Mouse (Mus musculus) telencephalon, adult 2 months (tissue): Measurements from ENCODE around the gene Gm11444.

Source experiments
- DNase-seq: peaks from one replicate; pipeline ENCODE4 v3.0.0-alpha.2; 2011; ENCODE audit warnings: low read depth, low spot score

Gene Gm11444

DNA sequence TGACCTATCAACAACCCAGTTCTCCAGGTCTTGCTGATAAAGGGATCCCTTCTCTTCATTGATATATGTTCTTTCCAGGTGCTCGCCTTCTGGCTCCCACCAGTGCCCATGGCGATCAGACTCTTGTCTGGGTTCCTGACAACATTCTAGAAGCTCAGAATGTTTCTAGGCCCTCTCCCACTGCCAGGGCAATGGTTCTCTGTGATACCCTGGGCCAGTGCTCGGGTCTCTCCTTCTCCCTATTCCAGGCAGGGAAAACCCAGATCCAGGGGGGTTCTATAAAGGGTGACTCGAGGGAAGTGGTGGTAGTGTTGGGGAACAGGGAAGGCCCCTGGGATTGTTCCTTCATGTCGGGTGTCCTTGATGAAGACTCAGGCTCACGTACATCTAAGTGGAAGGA lies at the start of gene Gm11444:
Gene Gm11444 (minus strand): TSS at position 101 of the 400 bp plus-strand sequence.
- DNase-seq = no peak

DNA sequence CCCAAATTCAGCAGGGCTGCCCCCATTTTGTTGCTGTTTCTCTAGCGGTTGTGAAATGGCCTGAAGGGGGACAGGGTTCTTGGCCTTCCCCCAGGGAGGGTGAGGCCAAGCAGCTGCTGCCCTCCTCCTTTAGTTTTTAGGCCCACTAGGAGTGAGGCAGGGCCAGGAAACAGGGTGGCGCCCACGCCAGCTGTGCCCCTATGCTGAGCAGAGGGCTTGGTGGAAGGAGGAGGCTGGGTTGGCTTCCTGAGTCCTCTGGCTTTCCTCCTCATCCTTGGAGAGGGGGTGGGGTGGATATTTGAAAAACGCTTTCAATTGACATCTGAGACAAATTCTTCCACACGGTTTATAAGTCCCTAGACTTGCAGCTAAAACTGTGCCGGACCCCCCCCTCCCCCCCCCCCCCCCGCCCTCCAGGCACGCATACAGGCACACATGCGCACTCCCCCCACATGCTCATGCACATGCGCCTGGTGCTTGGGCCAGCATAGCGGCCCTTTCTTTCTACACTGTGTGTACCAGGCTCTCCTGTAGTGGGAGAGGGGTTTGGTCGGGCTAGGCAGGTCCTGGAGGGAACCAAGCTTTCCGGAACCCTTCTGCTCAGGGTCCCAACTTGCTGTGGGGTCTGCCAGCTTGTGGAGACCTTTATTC lies 46.3 kb upstream of the Gm11444 start:
- no peak for DNase-seq

- DNase-seq = no peak
Measured at GRCm38 (mm10) chr11:85894731-85895545, 44.8 kb upstream of the Gm11444 start.

DNA sequence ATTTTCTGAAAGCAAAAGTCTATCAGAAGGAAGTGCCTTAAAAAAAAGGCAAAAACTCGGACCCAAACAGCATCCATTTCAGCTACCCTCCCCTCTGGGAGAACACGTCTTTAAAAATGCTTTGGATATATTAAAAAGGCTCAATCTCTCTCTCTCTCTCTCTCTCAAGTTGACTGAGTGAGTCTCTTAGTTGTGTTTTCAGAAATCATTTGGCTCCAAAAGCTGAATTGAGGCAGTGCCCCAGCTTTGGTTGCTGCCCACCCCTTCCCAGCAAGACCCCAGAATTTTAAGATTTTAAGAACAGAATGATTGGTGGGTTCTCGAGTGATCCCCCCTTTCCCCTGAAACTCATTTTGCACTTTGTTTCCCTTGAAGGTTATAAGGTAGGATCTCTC lies 44.0 kb upstream of the Gm11444 start:
- DNase-seq = no peak

DNA sequence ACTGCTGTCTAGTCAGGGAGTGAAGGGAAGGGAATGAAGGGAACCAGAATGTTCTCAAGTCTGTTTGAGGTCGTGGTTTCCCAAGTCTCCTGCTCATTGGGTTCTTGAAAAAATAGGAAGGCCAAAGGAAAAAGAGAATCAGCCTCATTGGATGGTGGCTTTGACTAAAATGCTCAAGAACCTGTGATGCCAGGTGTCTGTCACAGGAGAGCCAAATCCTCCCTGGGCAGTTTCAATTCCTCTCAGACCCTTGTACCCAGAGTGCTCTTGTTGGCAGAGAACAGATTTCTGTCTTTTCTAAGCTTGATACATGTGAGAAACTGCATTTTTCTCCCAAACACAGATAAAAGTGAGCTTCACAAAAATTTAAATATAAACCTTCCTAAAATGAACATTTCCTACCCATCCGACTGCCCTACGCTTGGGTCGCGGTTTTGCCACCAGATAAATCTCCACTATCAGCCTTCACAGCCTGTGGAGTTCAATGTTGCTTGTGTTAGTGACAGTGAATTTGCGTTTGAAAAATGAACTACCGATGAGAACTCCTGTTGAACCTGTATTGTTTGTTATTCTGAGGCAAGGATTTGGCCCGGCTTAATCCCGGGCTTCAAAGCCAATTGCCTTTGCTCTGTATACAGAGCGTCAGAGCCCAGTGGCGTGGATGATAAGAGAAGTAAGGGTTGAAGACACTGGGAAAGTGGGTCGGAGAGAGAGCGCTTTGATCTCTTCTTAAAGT lies 43.4 kb upstream of the Gm11444 start:
- DNase-seq = no peak

- no peak for DNase-seq
Measured at GRCm38 (mm10) chr11:85892771-85893170, 42.6 kb upstream of the Gm11444 start.

DNA sequence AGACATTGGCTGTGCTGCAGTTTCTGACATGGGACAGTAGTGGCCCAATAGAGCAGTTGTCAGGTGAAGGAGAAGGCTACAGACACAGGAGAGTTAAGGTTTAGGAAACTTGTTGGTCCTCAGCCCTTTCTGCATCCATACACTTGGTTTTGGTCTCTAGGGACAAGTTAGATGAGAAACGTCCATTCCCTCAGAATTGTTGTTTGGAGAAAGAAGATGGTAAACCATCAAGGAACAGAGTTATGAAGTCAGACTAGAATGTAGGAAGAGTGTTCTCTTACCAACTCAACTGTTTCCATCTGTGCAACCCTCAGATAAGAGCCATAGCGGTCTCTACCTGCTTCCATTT lies 41.5 kb upstream of the Gm11444 start:
- DNase-seq = no peak

GRCm38 (mm10) chr11:85891010-85891691 lies 41.0 kb upstream of the Gm11444 start:
- no peak for DNase-seq

DNA sequence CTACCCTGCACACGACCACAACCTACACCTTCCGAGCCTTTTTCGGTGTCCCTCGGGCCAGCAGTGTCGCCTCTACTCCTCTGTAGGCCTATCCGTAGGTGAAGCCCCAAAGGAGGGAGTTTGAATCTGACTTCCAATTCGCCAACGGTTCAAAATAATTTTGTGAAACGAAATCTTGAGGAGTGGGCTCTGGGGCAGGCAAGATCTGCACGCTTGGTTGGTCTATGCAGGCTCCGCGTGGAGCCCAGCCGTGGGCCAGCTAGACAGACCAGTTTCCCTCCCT lies 40.4 kb upstream of the Gm11444 start:
- DNase-seq = no peak

DNA sequence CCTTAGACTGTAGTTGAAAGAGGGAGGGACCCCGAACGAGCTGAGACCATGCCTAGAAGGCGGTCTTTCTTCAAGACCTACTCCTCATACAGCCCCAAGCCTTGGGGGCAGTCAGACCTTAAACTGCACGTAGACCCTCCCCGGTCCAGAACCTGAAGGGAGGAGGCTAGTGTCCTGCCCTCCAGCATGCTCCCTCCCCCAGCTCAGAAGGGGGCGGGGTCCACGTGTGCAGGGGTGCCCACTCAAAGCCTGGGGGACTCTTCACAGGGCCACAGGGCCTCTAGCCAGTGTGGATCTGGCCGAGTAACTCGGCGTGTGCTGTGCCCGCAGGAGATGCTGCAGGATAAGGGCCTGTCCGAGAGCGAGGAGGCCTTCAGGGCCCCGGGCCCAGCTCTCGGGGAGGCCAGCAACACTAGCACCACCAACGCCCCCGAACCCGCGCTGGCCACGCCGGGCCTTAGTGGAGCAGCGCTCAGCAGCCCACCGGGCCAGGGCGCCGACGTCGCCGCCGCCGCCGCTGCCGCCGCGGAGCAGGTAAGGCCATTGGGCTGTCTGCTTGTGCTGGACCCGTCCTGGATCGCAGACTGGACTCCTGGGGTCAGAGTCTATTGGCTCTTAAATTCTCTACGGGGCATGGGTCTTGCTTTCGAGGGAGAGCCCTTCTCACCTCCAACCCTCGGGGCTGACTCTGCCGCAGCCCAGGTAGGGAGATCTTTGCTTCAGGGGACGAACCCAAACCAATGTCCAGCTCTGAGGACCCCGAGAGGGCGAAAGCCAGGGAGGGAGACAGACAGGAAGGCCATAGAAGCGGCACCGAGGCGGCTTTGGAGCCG lies 39.8 kb upstream of the Gm11444 start:
- DNase-seq = no peak

GRCm38 (mm10) chr11:85889056-85889729 lies 39.1 kb upstream of the Gm11444 start:
- DNase-seq = no peak

GRCm38 (mm10) chr11:85888451-85888961 lies 38.4 kb upstream of the Gm11444 start:
- DNase-seq = no peak

DNA sequence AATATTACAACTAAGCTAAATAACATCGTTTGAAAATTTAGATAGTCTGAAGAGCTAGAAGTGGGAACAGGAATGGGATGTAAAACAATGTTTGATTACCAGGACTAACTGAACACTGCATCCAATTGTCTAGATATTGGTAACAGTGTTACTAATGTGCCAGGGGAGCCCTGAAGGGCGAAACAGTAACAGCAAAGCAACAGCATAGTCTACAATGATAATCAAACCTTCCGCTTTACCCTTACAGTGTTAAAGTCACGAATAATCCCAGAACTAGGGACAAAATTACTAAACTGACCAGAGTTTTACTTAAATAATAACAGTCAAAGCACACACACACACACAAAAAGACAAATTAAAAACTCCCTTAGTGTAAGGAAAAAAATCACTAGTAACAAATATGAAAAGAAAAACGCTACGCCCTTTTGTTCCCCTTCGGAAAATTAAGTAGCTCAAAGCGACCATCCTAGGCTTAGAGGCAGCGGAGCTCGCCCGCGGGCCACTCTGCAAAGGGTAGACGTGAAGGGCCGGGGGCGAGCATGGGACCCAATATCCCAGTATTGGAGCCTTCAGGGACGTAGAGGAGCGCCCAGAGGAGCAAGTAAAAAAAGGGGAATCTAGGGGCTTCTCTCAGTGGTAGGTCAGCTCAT lies 37.8 kb upstream of the Gm11444 start:
- DNase-seq = no peak

DNA sequence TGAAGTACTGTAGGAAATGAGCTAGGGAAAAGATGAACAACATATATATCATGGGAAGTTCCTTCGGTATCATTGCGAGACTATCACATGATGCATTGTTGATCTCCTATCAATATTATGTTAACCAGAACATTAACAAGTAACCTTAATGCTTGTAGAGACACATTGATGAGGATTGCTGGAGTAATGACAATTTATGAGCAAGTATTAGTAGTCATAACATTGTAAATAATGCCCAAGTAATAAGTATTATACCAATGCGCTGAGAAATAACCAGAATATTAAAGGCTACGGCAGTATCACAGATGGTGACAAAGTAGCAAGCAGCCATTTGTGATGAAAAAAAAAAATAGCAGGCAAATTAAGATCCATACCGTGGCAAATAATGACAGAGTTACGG lies 37.1 kb upstream of the Gm11444 start:
- DNase-seq = no peak

DNA sequence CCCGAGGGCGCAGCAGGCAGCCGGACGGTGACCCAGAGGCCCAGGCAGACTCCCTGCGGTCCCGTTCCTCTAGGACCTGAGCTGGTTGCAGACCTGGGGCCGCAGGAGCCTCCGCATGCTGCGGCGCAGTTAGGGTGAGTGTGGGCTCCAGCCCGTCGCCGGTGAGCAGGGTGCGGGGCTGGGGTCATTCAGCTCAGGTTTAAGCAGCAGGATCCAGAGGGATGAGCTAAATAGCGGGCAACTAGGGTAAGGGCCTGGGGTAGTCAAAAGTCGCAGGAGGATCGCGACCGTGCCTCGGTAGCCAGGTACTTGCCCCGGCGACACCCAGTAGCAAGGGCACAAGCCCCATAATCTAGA lies 36.3 kb upstream of the Gm11444 start:
- no peak for DNase-seq

GRCm38 (mm10) chr11:85885665-85886428 lies 35.7 kb upstream of the Gm11444 start, which contains the start of gene Tbx4:
Gene Tbx4 (plus strand): TSS chr11:85886422.
- no peak for DNase-seq

GRCm38 (mm10) chr11:85884498-85884897 lies 34.4 kb upstream of the Gm11444 start:
- no peak for DNase-seq

GRCm38 (mm10) chr11:85876059-85876788 lies 26.1 kb upstream of the Gm11444 start:
- DNase-seq = no peak

DNA sequence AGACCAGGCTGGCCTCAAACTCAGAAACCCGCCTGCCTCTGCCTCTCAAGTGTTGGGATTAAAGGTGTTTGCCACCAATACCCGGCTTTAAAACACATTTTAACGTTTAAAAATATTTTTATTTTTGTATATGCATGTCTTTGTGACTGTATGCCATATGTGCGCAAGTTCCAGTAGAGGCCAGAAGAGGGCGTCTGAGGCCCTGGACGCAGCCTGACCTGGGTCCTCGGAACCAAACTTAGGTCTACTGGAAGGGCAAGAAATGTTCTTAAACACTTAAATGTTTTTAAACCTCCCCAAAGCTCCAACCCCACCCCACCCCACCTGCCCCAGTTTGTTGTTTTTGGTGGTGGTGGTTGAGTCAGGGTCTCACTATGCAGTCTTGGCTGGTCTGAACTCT lies 14.2 kb upstream of the Gm11444 start:
- DNase-seq = no peak
